Mouse (Mus musculus) CH12.LX (cell line): Measurements from ENCODE around the gene Focad. TPM values are rescaled to one million over a fixed set of nuclear protein-coding genes. Genes with fewer than 3 reads are reported as not detected.

ENCODE experiments used
- DNase-seq: peaks from one replicate; pipeline ENCODE4 v3.0.0-alpha.2; 2013; ENCODE audit errors: extremely low read depth
- H3K27ac ChIP-seq: 2 replicates; pipeline ENCODE4 v1.5.1; 2012; ENCODE audit warnings: low read depth, mild to moderate bottlenecking, control low read depth, moderate library complexity; ENCODE audit not compliant: insufficient read depth
- H3K27me3 ChIP-seq: replicated peaks from 2 replicates; pipeline ENCODE3; 2012; ENCODE audit warnings: inconsistent platforms
- H3K36me3 ChIP-seq, 2 experiments: replicated peaks in 1 of 2; 2 replicates each; pipeline versions ENCODE3 to v1.6.1; 2012; ENCODE audit warnings: inconsistent platforms in 1 of 2, low read length in 1 of 2, mild to moderate bottlenecking in 1 of 2, mixed read lengths in 1 of 2, moderate library complexity in 1 of 2; ENCODE audit not compliant: control insufficient read depth in 1 of 2, insufficient read depth in 1 of 2
- H3K4me1 ChIP-seq, 2 experiments: 2 replicates each; pipeline ENCODE4 v1.6.1; 2012; ENCODE audit warnings: inconsistent platforms in 1 of 2, moderate library complexity in 1 of 2; ENCODE audit not compliant: insufficient read depth in 2 of 2, control insufficient read depth in 1 of 2
- H3K4me2 ChIP-seq: 2 replicates; pipeline ENCODE4 v1.6.1; 2012; ENCODE audit warnings: low read depth, mild to moderate bottlenecking, control low read depth; ENCODE audit not compliant: poor library complexity, insufficient read depth, severe bottlenecking
- H3K4me3 ChIP-seq, 3 experiments: fragments of 150-350 bp in 1 of 3; sonication (generic) in 1 of 3; replicated peaks in 1 of 3; 2 replicates each; pipeline versions ENCODE3 to v1.5.1; 2011 to 2012; ENCODE audit warnings: low read depth in 2 of 3, low read length in 2 of 3, mild to moderate bottlenecking in 2 of 3, moderate library complexity in 2 of 3, control low read depth in 1 of 3, improper control_type of control experiment in 1 of 3, inconsistent platforms in 1 of 3, mixed read lengths in 1 of 3; ENCODE audit not compliant: poor library complexity in 1 of 3
- H3K79me2 ChIP-seq: replicated peaks from 2 replicates; pipeline ENCODE4 v1.6.1; 2012; ENCODE audit warnings: mild to moderate bottlenecking, moderate library complexity; ENCODE audit not compliant: control insufficient read depth, poor library complexity, insufficient read depth, severe bottlenecking; ENCODE audit errors: extremely low read depth
- H3K9ac ChIP-seq: 2 replicates; pipeline ENCODE4 v1.6.1; 2012; ENCODE audit warnings: low read depth, mild to moderate bottlenecking, control low read depth, moderate library complexity; ENCODE audit not compliant: insufficient read depth
- H3K9me3 ChIP-seq: replicated peaks from 2 replicates; pipeline ENCODE3; 2012; ENCODE audit warnings: low read length, inconsistent platforms, mixed read lengths
- BHLHE40 ChIP-seq: IDR thresholded peaks from 2 replicates; pipeline ENCODE4 v1.6.1; 2011; ENCODE audit warnings: mild to moderate bottlenecking, low read depth, low read length, improper control_type of control experiment
- CHD2 ChIP-seq: IDR thresholded peaks from 2 replicates; pipeline ENCODE4 v1.6.1; 2011; ENCODE audit warnings: low read length, improper control_type of control experiment
- ELF1 ChIP-seq: IDR thresholded peaks from 2 replicates; pipeline ENCODE4 v1.6.1; 2014; ENCODE audit warnings: low read depth, mild to moderate bottlenecking, inconsistent platforms, low read length, improper control_type of control experiment
- HCFC1 ChIP-seq: IDR thresholded peaks from 2 replicates; pipeline ENCODE4 v1.6.1; 2012; ENCODE audit warnings: low read depth, mild to moderate bottlenecking, inconsistent platforms, low read length, improper control_type of control experiment
- JUN ChIP-seq: IDR thresholded peaks from 2 replicates; pipeline ENCODE4 v1.6.1; 2011; ENCODE audit warnings: low read depth, mild to moderate bottlenecking, low read length, improper control_type of control experiment, moderate library complexity; ENCODE audit not compliant: insufficient read depth
- JUND ChIP-seq: conservative IDR thresholded peaks from 2 replicates; pipeline ENCODE4 v1.6.1; 2011; ENCODE audit warnings: low read depth, low read length, improper control_type of control experiment
- MAFK ChIP-seq: IDR thresholded peaks from 2 replicates; pipeline ENCODE4 v1.6.1; 2011; ENCODE audit warnings: low read length, improper control_type of control experiment; ENCODE audit not compliant: insufficient replicate concordance
- MAX ChIP-seq: IDR thresholded peaks from 2 replicates; pipeline ENCODE4 v1.6.1; 2011; ENCODE audit warnings: low read length, improper control_type of control experiment
- MAZ ChIP-seq: IDR thresholded peaks from 2 replicates; pipeline ENCODE4 v1.6.1; 2012; ENCODE audit warnings: low read depth, mild to moderate bottlenecking, inconsistent platforms, low read length, improper control_type of control experiment, moderate library complexity
- MXI1 ChIP-seq: IDR thresholded peaks from 2 replicates; pipeline ENCODE4 v1.6.1; 2011; ENCODE audit warnings: mild to moderate bottlenecking, low read depth, low read length, improper control_type of control experiment
- PAX5 ChIP-seq: IDR thresholded peaks from 2 replicates; pipeline ENCODE4 v1.6.1; 2012; ENCODE audit warnings: low read length, inconsistent platforms, mixed read lengths
- POLR2A ChIP-seq: IDR thresholded peaks from 2 replicates; pipeline ENCODE4 v1.6.1; 2011; ENCODE audit warnings: low read depth, mild to moderate bottlenecking, improper control_type of control experiment, low read length
- RAD21 ChIP-seq: IDR thresholded peaks from 2 replicates; pipeline ENCODE4 v1.6.1; 2011; ENCODE audit warnings: low read depth, mild to moderate bottlenecking, low read length, improper control_type of control experiment, moderate library complexity
- SIN3A ChIP-seq: IDR thresholded peaks from 2 replicates; pipeline ENCODE4 v1.6.1; 2012; ENCODE audit warnings: low read length, improper control_type of control experiment, inconsistent platforms
- SMC3 ChIP-seq: IDR thresholded peaks from 2 replicates; pipeline ENCODE4 v1.6.1; 2011; ENCODE audit warnings: low read depth, low read length, improper control_type of control experiment
- TBP ChIP-seq: conservative IDR thresholded peaks from 2 replicates; pipeline ENCODE4 v1.6.1; 2011; ENCODE audit warnings: low read depth, low read length, improper control_type of control experiment
- TCF12 ChIP-seq: IDR thresholded peaks from 2 replicates; pipeline ENCODE4 v1.6.1; 2014; ENCODE audit warnings: low read depth, mild to moderate bottlenecking, inconsistent platforms, low read length, improper control_type of control experiment
- UBTF ChIP-seq: IDR thresholded peaks from 2 replicates; pipeline ENCODE4 v1.6.1; 2012; ENCODE audit warnings: low read depth, mild to moderate bottlenecking, inconsistent platforms, low read length, improper control_type of control experiment, moderate library complexity
- ZKSCAN1 ChIP-seq: IDR thresholded peaks from 2 replicates; pipeline ENCODE4 v1.6.1; 2012; ENCODE audit warnings: low read depth, inconsistent platforms, low read length, improper control_type of control experiment, borderline replicate concordance
- ZNF384 ChIP-seq: IDR thresholded peaks from 2 replicates; pipeline ENCODE4 v1.6.1; 2012; ENCODE audit warnings: low read depth, low read length, improper control_type of control experiment, inconsistent platforms
- dilution Hi-C: fragments of 300-500 bp; cut with MboI; formaldehyde crosslinking; loops from 2 replicates; pipeline ENCODE4 v1.14.3; 2020; ENCODE audit warnings: low sequenced_read_pairs; ENCODE audit not compliant: extremely low pct_unique_long_range_greater_than_20kb, extremely low pct_ligation_motif_present
- in situ Hi-C: fragments of 300-500 bp; cut with MboI; formaldehyde crosslinking; loops from 3 replicates; pipeline ENCODE4 v1.14.3; 2019; ENCODE audit warnings: low sequenced_read_pairs, low pct_ligation_motif_present, low pct_unique_long_range_greater_than_20kb, mixed read lengths
- polyA plus RNA-seq: library from polyadenylated mRNA; unstranded; fragments of >175 nt; gene quantifications from 2 replicates; pipeline ENCODE4 v1.2.1, GENCODE M21; 2012; ENCODE audit warnings: low read depth; ENCODE audit not compliant: insufficient read length
- total RNA-seq, 2 experiments: library from RNA; depleted of rRNA; stranded (reverse); fragments of 300-350 nt in 1 of 2; fragments of >200 nt in 1 of 2; gene quantifications; 2 replicates each; pipeline ENCODE4 v1.2.3; 2012 to 2014

Focad gene
- total and polyA plus RNA-seq, 3 experiments: 17.3 to 18.9 (median 18.2) TPM

- dilution Hi-C loops: no loop called here
- DNase-seq: no peak
- Histone ChIP-seq H3K9me3 (no peaks in the 10 kb centered on the region), H3K4me2 (no peak overlapping the region), H3K79me2 (no peaks in the 10 kb centered on the region), H3K27ac (no peak overlapping the region), H3K27me3 (no peaks in the 10 kb centered on the region), H3K36me3 (peaks cover 0 to 19% of the 10 kb centered on the region in 2 experiments), H3K4me1 (no peaks in the 10 kb centered on the region)
- in situ Hi-C loops: no loop called here
- no peak for TF ChIP-seq ZNF384
- no peak for TF ChIP-seq SMC3
- TF ChIP-seq, all 38 proteins: peak for 0
- Histone ChIP-seq H3K9ac (no peak overlapping the region), H3K4me3 (no peak overlapping the region)
Observed at GRCm38 (mm10) chr4:88197244-88197643, 102.8 kb downstream of the Focad start.

- in situ Hi-C loops: no loop called here
- no peaks in the 10 kb centered on the region for H3K27me3 ChIP-seq
- H3K9ac ChIP-seq: no peak overlapping the region
- H3K9me3 ChIP-seq: no peaks in the 10 kb centered on the region
- no peak overlapping the region for H3K4me2 ChIP-seq
- no peak for TF ChIP-seq JUN
- TF ChIP-seq HCFC1: no peak
- dilution Hi-C loops: no loop called here
- peaks cover 0 to 21% of the 10 kb centered on the region in 2 experiments for H3K36me3 ChIP-seq
- H3K79me2 ChIP-seq: no peaks in the 10 kb centered on the region
- H3K27ac ChIP-seq: no peak overlapping the region
- H3K4me3 ChIP-seq: no peak overlapping the region
- DNase-seq: no peak
- H3K4me1 ChIP-seq: no peaks in the 10 kb centered on the region
Observed at GRCm38 (mm10) chr4:88199186-88199585, 104.8 kb downstream of the Focad start.

DNA sequence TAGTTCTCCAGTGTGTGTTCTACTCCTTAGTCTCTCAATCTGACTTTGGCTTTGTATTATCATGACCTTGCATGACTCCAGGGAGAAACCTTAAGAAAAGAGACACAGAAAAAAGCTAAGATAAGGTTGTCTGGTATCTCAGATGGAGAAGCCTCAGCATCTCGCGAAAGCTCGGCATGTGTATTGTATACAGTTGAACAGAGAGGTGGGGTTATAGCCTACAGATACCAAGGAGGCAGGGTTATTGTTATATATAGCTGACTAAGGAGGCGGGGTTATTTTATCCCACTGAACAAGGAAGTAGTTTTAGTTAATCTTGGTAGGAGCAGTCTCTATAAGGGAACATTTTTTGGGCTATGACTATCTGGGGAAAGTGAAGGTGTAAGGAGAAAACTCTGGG is 106.6 kb downstream of the Focad start:
- Histone ChIP-seq H3K4me2 (no peak overlapping the region), H3K36me3 (peaks cover 0 to 17% of the 10 kb centered on the region in 2 experiments), H3K4me1 (no peaks in the 10 kb centered on the region), H3K27me3 (no peaks in the 10 kb centered on the region), H3K4me3 (no peak overlapping the region), H3K27ac (no peak overlapping the region), H3K9me3 (no peaks in the 10 kb centered on the region), H3K79me2 (no peaks in the 10 kb centered on the region), H3K9ac (no peak overlapping the region)
- in situ Hi-C loops: no loop called here
- no peak for TF ChIP-seq TBP
- TF ChIP-seq SIN3A: no peak
- TF ChIP-seq ZKSCAN1: no peak
- no peak for TF ChIP-seq MAX
- no peak for TF ChIP-seq SMC3
- no peak for TF ChIP-seq ZNF384
- TF ChIP-seq ELF1: no peak
- no peak for TF ChIP-seq POLR2A
- TF ChIP-seq MAZ: no peak
- no peak for TF ChIP-seq JUND
- TF ChIP-seq MXI1: no peak
- no peak for TF ChIP-seq MAFK
- TF ChIP-seq PAX5: no peak
- no peak for TF ChIP-seq UBTF
- TF ChIP-seq TCF12: no peak
- TF ChIP-seq RAD21: no peak
- no peak for TF ChIP-seq CHD2
- TF ChIP-seq BHLHE40: no peak
- no peak for DNase-seq
- dilution Hi-C loops: no loop called here
